Mouse (Mus musculus): Measurements from ENCODE around the gene Cd5. TPM values are rescaled to one million over a fixed set of nuclear protein-coding genes. Genes with fewer than 3 reads are reported as not detected.

Gene Cd5
- polyA plus RNA-seq, 1 experiment: not detected

GRCm38 (mm10) chr19:10749295-10749694 lies 10.5 kb upstream of the Cd5 start:
- H3K36me3 ChIP-seq (ENCODE audit: control insufficient read depth): no peaks in the 10 kb centered on the region
- TF ChIP-seq GATA1 (IDR thresholded peaks at IDR 0.05; ENCODE audit: low read length) (no peak), TAL1 (IDR thresholded peaks at IDR 0.05; ENCODE audit: low read length) (no peak)
- no peak overlapping the region for H3K4me3 ChIP-seq (replicated peaks)
- H3K9me3 ChIP-seq (ENCODE audit: control insufficient read depth, low read length): no peaks in the 10 kb centered on the region
- no peaks in the 10 kb centered on the region for H3K27me3 ChIP-seq (ENCODE audit: control insufficient read depth)
- H3K4me1 ChIP-seq (ENCODE audit: control insufficient read depth): no peaks in the 10 kb centered on the region

GRCm38 (mm10) chr19:10748401-10749102 lies 9.8 kb upstream of the Cd5 start:
- H3K4me1 ChIP-seq (ENCODE audit: control insufficient read depth): no peaks in the 10 kb centered on the region
- no peaks in the 10 kb centered on the region for H3K36me3 ChIP-seq (ENCODE audit: control insufficient read depth)
- TF ChIP-seq TAL1 (IDR thresholded peaks at IDR 0.05; ENCODE audit: low read length) (no peak), GATA1 (IDR thresholded peaks at IDR 0.05; ENCODE audit: low read length) (no peak)
- H3K4me3 ChIP-seq (replicated peaks): no peak overlapping the region
- H3K27me3 ChIP-seq (ENCODE audit: control insufficient read depth): no peaks in the 10 kb centered on the region
- no peaks in the 10 kb centered on the region for H3K9me3 ChIP-seq (ENCODE audit: control insufficient read depth, low read length)

- H3K4me3 ChIP-seq (replicated peaks): no peak overlapping the region
Observed at GRCm38 (mm10) chr19:10747718-10748117, 8.9 kb upstream of the Cd5 start.

GRCm38 (mm10) chr19:10747182-10747581 lies 8.4 kb upstream of the Cd5 start:
- no peaks in the 10 kb centered on the region for H3K9me3 ChIP-seq (ENCODE audit: control insufficient read depth, low read length)
- H3K36me3 ChIP-seq (ENCODE audit: control insufficient read depth): no peaks in the 10 kb centered on the region
- TF ChIP-seq GATA1 (IDR thresholded peaks at IDR 0.05; ENCODE audit: low read length): no peak
- TF ChIP-seq TAL1 (IDR thresholded peaks at IDR 0.05; ENCODE audit: low read length): no peak
- H3K4me1 ChIP-seq (ENCODE audit: control insufficient read depth): no peaks in the 10 kb centered on the region
- H3K4me3 ChIP-seq (replicated peaks): no peak overlapping the region
- no peaks in the 10 kb centered on the region for H3K27me3 ChIP-seq (ENCODE audit: control insufficient read depth)

More at GRCm38 (mm10) chr19:10747718-10748117, 8.9 kb upstream of the Cd5 start:
- no peaks in the 10 kb centered on the region for H3K36me3 ChIP-seq (ENCODE audit: control insufficient read depth)
- TF ChIP-seq TAL1 (IDR thresholded peaks at IDR 0.05; ENCODE audit: low read length): no peak
- no peak for TF ChIP-seq GATA1 (IDR thresholded peaks at IDR 0.05; ENCODE audit: low read length)
- no peaks in the 10 kb centered on the region for H3K27me3 ChIP-seq (ENCODE audit: control insufficient read depth)
- H3K4me1 ChIP-seq (ENCODE audit: control insufficient read depth): no peaks in the 10 kb centered on the region
- H3K9me3 ChIP-seq (ENCODE audit: control insufficient read depth, low read length): no peaks in the 10 kb centered on the region

GRCm38 (mm10) chr19:10742565-10742964 lies 3.8 kb upstream of the Cd5 start:
- no peaks in the 10 kb centered on the region; the same call in 1 of the 2 replicates for H3K27me3 ChIP-seq (ENCODE audit: control insufficient read depth)
- no peaks in the 10 kb centered on the region for H3K9me3 ChIP-seq (ENCODE audit: control insufficient read depth, low read length)
- no peak overlapping the region for H3K4me3 ChIP-seq (replicated peaks)
- no peak for TF ChIP-seq GATA1 (IDR thresholded peaks at IDR 0.05; ENCODE audit: low read length)
- no peak for TF ChIP-seq TAL1 (IDR thresholded peaks at IDR 0.05; ENCODE audit: low read length)
- H3K36me3 ChIP-seq (ENCODE audit: control insufficient read depth): no peaks in the 10 kb centered on the region
- H3K4me1 ChIP-seq (ENCODE audit: control insufficient read depth): no peaks in the 10 kb centered on the region

- TF ChIP-seq TAL1 (IDR thresholded peaks at IDR 0.05; ENCODE audit: low read length) (no peak), GATA1 (IDR thresholded peaks at IDR 0.05; ENCODE audit: low read length) (no peak)
Observed at GRCm38 (mm10) chr19:10742145-10742544, 3.3 kb upstream of the Cd5 start.

GRCm38 (mm10) chr19:10740641-10741440 lies 2.0 kb upstream of the Cd5 start:
- no peaks in the 10 kb centered on the region for H3K4me1 ChIP-seq (ENCODE audit: control insufficient read depth)
- no peaks in the 10 kb centered on the region for H3K9me3 ChIP-seq (ENCODE audit: control insufficient read depth, low read length)
- TF ChIP-seq GATA1 (IDR thresholded peaks at IDR 0.05; ENCODE audit: low read length) (no peak), TAL1 (IDR thresholded peaks at IDR 0.05; ENCODE audit: low read length) (no peak)

More at GRCm38 (mm10) chr19:10742145-10742544, 3.3 kb upstream of the Cd5 start:
- Histone ChIP-seq H3K4me3 (replicated peaks) (no peak overlapping the region), H3K9me3 (ENCODE audit: control insufficient read depth, low read length) (no peaks in the 10 kb centered on the region), H3K27me3 (ENCODE audit: control insufficient read depth) (no peaks in the 10 kb centered on the region; the same call in 1 of the 2 replicates), H3K36me3 (ENCODE audit: control insufficient read depth) (no peaks in the 10 kb centered on the region), H3K4me1 (ENCODE audit: control insufficient read depth) (no peaks in the 10 kb centered on the region)

GRCm38 (mm10) chr19:10739916-10740315 lies 1.1 kb upstream of the Cd5 start:
- TF ChIP-seq GATA1 (IDR thresholded peaks at IDR 0.05; ENCODE audit: low read length) (no peak), TAL1 (IDR thresholded peaks at IDR 0.05; ENCODE audit: low read length) (no peak)

More at GRCm38 (mm10) chr19:10740641-10741440, 2.0 kb upstream of the Cd5 start:
- Histone ChIP-seq H3K36me3 (ENCODE audit: control insufficient read depth) (no peaks in the 10 kb centered on the region), H3K27me3 (ENCODE audit: control insufficient read depth) (no peaks in the 10 kb centered on the region; the same call in 1 of the 2 replicates), H3K4me3 (replicated peaks) (no peak overlapping the region)

GRCm38 (mm10) chr19:10738038-10738437 lies 764 bp downstream of the Cd5 start:
- TF ChIP-seq TAL1 (IDR thresholded peaks at IDR 0.05; ENCODE audit: low read length): no peak
- no peak for TF ChIP-seq GATA1 (IDR thresholded peaks at IDR 0.05; ENCODE audit: low read length)
- Histone ChIP-seq H3K27me3 (ENCODE audit: control insufficient read depth) (no peaks in the 10 kb centered on the region; the same call in 1 of the 2 replicates), H3K9me3 (ENCODE audit: control insufficient read depth, low read length) (no peaks in the 10 kb centered on the region), H3K36me3 (ENCODE audit: control insufficient read depth) (no peaks in the 10 kb centered on the region), H3K4me3 (replicated peaks) (no peak overlapping the region), H3K4me1 (ENCODE audit: control insufficient read depth) (no peaks in the 10 kb centered on the region)

More at GRCm38 (mm10) chr19:10739916-10740315, 1.1 kb upstream of the Cd5 start:
- no peaks in the 10 kb centered on the region; the same call in 1 of the 2 replicates for H3K27me3 ChIP-seq (ENCODE audit: control insufficient read depth)
- H3K4me1 ChIP-seq (ENCODE audit: control insufficient read depth): no peaks in the 10 kb centered on the region
- no peaks in the 10 kb centered on the region for H3K9me3 ChIP-seq (ENCODE audit: control insufficient read depth, low read length)
- no peak overlapping the region for H3K4me3 ChIP-seq (replicated peaks)
- H3K36me3 ChIP-seq (ENCODE audit: control insufficient read depth): no peaks in the 10 kb centered on the region

Data from erythroblast, embryonic 14.5 days (primary cell).